Comparison of ENCODE assay signal across 8 mouse cellular contexts in genomic region chr1:181143950-181144836, GRCm38 (mm10). TPM values are rescaled to one million over a fixed set of nuclear protein-coding genes. Genes with fewer than 3 reads are reported as not detected.
A peak's percentile ranks its signal among the peaks of the same experiment; 100 is the strongest.
DNase-seq lines count a peak whose midpoint lies in the region; ATAC-seq lines count a peak whose summit lies in the region.

Gene Nvl, minus strand, starts transcription at chr1:181144204.
Gene Cnih4, plus strand, starts transcription at chr1:181144693.

- intact Hi-C loops in gastrocnemius, postnatal 14 days (cut with DNase I; ENCODE audit: low total_unique reads): no loop called here
- intact Hi-C loops in left cerebral cortex, postnatal 10 days (cut with DNase I): no loop called here

- DNase-seq in adrenal gland, adult (ENCODE audit: inconsistent age in 2 of 2, low spot score in 1 of 2): peak; percentile 93 to 98
- peak; percentile 98 for DNase-seq in embryo, embryonic 10.5 days (ENCODE audit: low spot score)
- DNase-seq in gastrocnemius, postnatal 14 days: peak; percentile 91
- DNase-seq in left cerebral cortex, postnatal 10 days (ENCODE audit: extremely low spot score in 1 of 2, low spot score in 2 of 2): peak; percentile 92 to 96
- peak; percentile 93 for DNase-seq in right cerebral cortex, postnatal 25 days
- peak; percentile 91 for DNase-seq in urinary bladder, postnatal 4 days (ENCODE audit: low spot score in 2 of 2)

- peak; percentile 88 for ATAC-seq in inflammation-experienced regulatory T-cells, adult 6 months
- peak; percentile 93 for ATAC-seq in megakaryocyte-erythroid progenitor cell, adult 5-6 weeks (replicated peaks; ENCODE audit: low FRiP score, low TSS enrichment, poor library complexity, severe bottlenecking)

RNA-seq across cellular contexts. Expression of gene Nvl, which starts in this region (rescaled TPM):
- total RNA-seq in gastrocnemius, postnatal 14 days (2021): 1 to 10 TPM; 8.3 to 8.7 TPM
- polyA plus RNA-seq in inflammation-experienced regulatory T-cells, adult 6 months (2017; shearing (Covaris generic)): 10 to 100 TPM; 30.7 to 48.4 (median 36.3) TPM
- 10 to 100 TPM; 30.4 to 30.5 TPM for total RNA-seq in left cerebral cortex, postnatal 10 days (2021)
- 54.5 and 64.7 TPM in 2 replicates for total RNA-seq in megakaryocyte-erythroid progenitor cell, adult 5-6 weeks (2014; fragmentation: Nextera tagmentation)
- total RNA-seq in megakaryocyte-erythroid progenitor cell, adult 5-6 weeks (2017): 36.3 and 37.0 TPM in 2 replicates

RNA-seq across cellular contexts. Expression of gene Cnih4, which starts in this region (rescaled TPM):
- 10 to 100 TPM; 25.9 to 28.6 TPM for total RNA-seq in gastrocnemius, postnatal 14 days (2021)
- 10 to 100 TPM; 65.6 to 94.3 (median 73.6) TPM for polyA plus RNA-seq in inflammation-experienced regulatory T-cells, adult 6 months (2017; shearing (Covaris generic))
- 10 to 100 TPM; 20.4 to 22.2 TPM for total RNA-seq in left cerebral cortex, postnatal 10 days (2021)
- total RNA-seq in megakaryocyte-erythroid progenitor cell, adult 5-6 weeks (2014; fragmentation: Nextera tagmentation): 14.0 and 25.9 TPM in 2 replicates
- 59.7 and 71.2 TPM in 2 replicates for total RNA-seq in megakaryocyte-erythroid progenitor cell, adult 5-6 weeks (2017)

Comparison
In these comparisons a context has a peak if more than half of its experiments do, and no peak if none do; other contexts are left out.
1. Peak in every context shown above with its lines: DNase-seq and ATAC-seq.